Mouse (Mus musculus) hindbrain, embryonic 12.5 days (tissue): Measurements from ENCODE around the gene Ski. TPM values are rescaled to one million over a fixed set of nuclear protein-coding genes. Genes with fewer than 3 reads are reported as not detected.

Experiments used
- ATAC-seq: fragments of 200-750 bp; cut with Nextera tagmentation; 2 replicates; pipeline ENCODE4 v1.8.0; 2017; ENCODE audit warnings: moderate TSS enrichment; ENCODE audit not compliant: low FRiP score
- H3K27ac ChIP-seq: fragments of 300-500 bp; sonication (generic); 2 replicates; pipeline ENCODE4 v1.5.1; 2016; ENCODE audit warnings: mild to moderate bottlenecking
- H3K27me3 ChIP-seq: fragments of 300-500 bp; sonication (generic); 2 replicates; pipeline ENCODE4 v1.6.1; 2016; ENCODE audit warnings: mild to moderate bottlenecking
- H3K36me3 ChIP-seq: fragments of 300-500 bp; sonication (generic); 2 replicates; pipeline ENCODE4 v1.6.1; 2016; ENCODE audit warnings: mild to moderate bottlenecking
- H3K4me1 ChIP-seq: fragments of 300-500 bp; sonication (generic); 2 replicates; pipeline ENCODE4 v1.6.1; 2016
- H3K4me2 ChIP-seq: fragments of 300-500 bp; sonication (generic); replicated peaks from 2 replicates; pipeline ENCODE4 v1.6.1; 2016; ENCODE audit warnings: mild to moderate bottlenecking
- H3K4me3 ChIP-seq: fragments of 300-500 bp; sonication (generic); 2 replicates; pipeline ENCODE4 v1.5.1; 2016; ENCODE audit warnings: mild to moderate bottlenecking
- H3K9ac ChIP-seq: fragments of 300-500 bp; sonication (generic); 2 replicates; pipeline ENCODE4 v1.6.1; 2016; ENCODE audit warnings: mild to moderate bottlenecking, moderate library complexity
- H3K9me3 ChIP-seq: fragments of 300-500 bp; sonication (generic); replicated peaks from 2 replicates; pipeline ENCODE4 v1.6.1; 2016; ENCODE audit warnings: mild to moderate bottlenecking
- WGBS: fragments of 180-500 bp; shearing (Covaris S2); methylation state at CpG from one replicate; pipeline ENCODE4 v1.1.7; 2016; 5-methylcytosine and 5-hydroxymethylcytosine counted together
- polyA plus RNA-seq: library from polyadenylated mRNA; unstranded; fragments of >200 nt; fragmentation: Nextera tagmentation; extraction: Ambion mirVana; gene quantifications from 2 replicates; pipeline ENCODE4 v1.2.1, GENCODE M21; 2016

Ski gene
- polyA plus RNA-seq, 1 experiment from 2014 or later = 13.5 TPM

GRCm38 (mm10) chr4:155116607-155117006 lies 105.8 kb downstream of the Ski start:
- H3K4me1 ChIP-seq = peaks cover 24% of the 10 kb centered on the region

DNA sequence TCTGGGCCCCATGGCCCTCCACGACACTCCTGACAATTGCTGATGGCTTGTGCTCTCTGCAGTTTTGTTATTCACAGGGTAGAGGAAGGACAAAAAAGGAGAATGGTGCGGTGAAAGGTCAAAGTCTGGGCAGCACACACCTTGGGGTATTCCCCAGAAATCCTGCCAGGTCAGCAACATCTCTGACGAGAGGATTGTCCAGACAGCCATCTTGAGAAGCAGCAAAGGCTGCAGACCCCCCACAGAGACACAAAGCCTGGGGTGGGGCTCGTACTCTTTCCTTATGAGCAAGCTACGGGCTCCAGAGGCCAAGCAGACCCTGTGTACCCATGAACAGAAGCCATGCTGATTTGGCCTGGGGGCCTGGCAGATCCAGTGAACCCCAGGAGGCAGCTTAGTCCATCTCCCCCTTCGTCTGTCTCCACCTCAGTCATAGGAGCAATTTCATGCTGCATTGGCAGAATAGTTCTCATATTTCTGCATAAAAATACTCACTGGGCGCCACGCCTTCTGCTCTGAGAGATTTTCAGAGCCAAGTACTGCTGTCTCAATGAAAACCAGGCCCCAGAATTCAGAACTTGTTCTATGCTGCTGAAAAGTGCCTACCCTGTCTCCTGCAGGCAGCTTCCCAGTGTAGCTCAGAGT lies 108.5 kb downstream of the Ski start:
- no peak overlapping the region for H3K4me3 ChIP-seq
- H3K4me1 ChIP-seq = peaks cover 16% of the 10 kb centered on the region
- no peak overlapping the region for H3K9ac ChIP-seq
- 54% methylated on average over 8 of the region's 8 CpGs for WGBS
- no peaks in the 10 kb centered on the region for H3K36me3 ChIP-seq
- no peak overlapping the region for H3K4me2 ChIP-seq
- no peaks in the 10 kb centered on the region for H3K9me3 ChIP-seq
- no peak for ATAC-seq
- H3K27ac ChIP-seq = no peak overlapping the region
- no peaks in the 10 kb centered on the region for H3K27me3 ChIP-seq

More at GRCm38 (mm10) chr4:155116607-155117006, 105.8 kb downstream of the Ski start:
- WGBS = 83% methylated on average over 4 of the region's 4 CpGs
- no peak overlapping the region for H3K4me2 ChIP-seq
- H3K36me3 ChIP-seq = no peaks in the 10 kb centered on the region
- H3K4me3 ChIP-seq = no peak overlapping the region
- H3K9me3 ChIP-seq = no peaks in the 10 kb centered on the region
- no peak overlapping the region for H3K9ac ChIP-seq
- no peaks in the 10 kb centered on the region for H3K27me3 ChIP-seq
- no peak overlapping the region for H3K27ac ChIP-seq
- no peak for ATAC-seq

- no peak overlapping the region for H3K9ac ChIP-seq
- no peaks in the 10 kb centered on the region for H3K36me3 ChIP-seq
- WGBS = 88% methylated on average over 5 of the region's 5 CpGs
- no peak overlapping the region for H3K27ac ChIP-seq
- H3K4me1 ChIP-seq = peaks cover 6% of the 10 kb centered on the region
- H3K4me2 ChIP-seq = no peak overlapping the region
- H3K27me3 ChIP-seq = no peaks in the 10 kb centered on the region
- no peak overlapping the region for H3K4me3 ChIP-seq
- no peak for ATAC-seq
- no peaks in the 10 kb centered on the region for H3K9me3 ChIP-seq
Observed at GRCm38 (mm10) chr4:155109471-155109870, 112.9 kb downstream of the Ski start.

DNA sequence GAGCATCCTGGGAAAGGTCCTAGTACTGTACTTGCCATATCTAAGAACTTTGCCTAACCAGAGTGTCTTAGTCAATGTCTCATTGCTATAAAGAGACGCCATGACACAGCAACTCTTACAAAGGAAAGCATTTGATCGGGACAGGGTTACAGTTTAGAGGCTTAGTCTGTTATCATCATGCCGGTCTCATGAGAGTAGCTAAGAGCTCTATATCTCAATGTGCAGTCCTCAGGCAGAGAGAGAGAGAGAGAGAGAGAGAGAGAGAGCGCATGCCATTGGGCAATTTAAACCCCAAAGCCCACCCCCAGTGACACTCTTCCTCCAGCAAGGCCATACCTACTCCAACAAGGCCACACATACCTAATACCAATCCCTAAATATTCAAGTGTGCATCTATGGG lies 114.5 kb downstream of the Ski start:
- no peak overlapping the region for H3K27ac ChIP-seq
- no peak for ATAC-seq
- H3K9me3 ChIP-seq = no peaks in the 10 kb centered on the region
- H3K27me3 ChIP-seq = no peaks in the 10 kb centered on the region
- H3K4me1 ChIP-seq = no peaks in the 10 kb centered on the region
- H3K36me3 ChIP-seq = no peaks in the 10 kb centered on the region
- no peak overlapping the region for H3K4me2 ChIP-seq
- no peak overlapping the region for H3K4me3 ChIP-seq
- no peak overlapping the region for H3K9ac ChIP-seq
- 94% methylated on average over 4 of the region's 4 CpGs for WGBS

Other genes with a start within 250 kb of the Ski start
- 5.0 and 5.5 TPM in 2 replicates for gene Plch2, start 165.8 kb downstream of the Ski start, polyA plus RNA-seq
- 18.0 and 18.4 TPM in 2 replicates for gene Pex10, start 155.6 kb downstream of the Ski start, polyA plus RNA-seq
- 130 and 137 TPM in 2 replicates for gene Rer1, start 136.2 kb downstream of the Ski start, polyA plus RNA-seq
- 7.7 and 8.0 TPM in 2 replicates for gene Morn1, start 136.0 kb downstream of the Ski start, polyA plus RNA-seq
- 90.8 and 98.6 TPM in 2 replicates for gene Faap20, start 27.2 kb upstream of the Ski start, polyA plus RNA-seq
- gene Prkcz, start 138.8 kb upstream of the Ski start, polyA plus RNA-seq = 33.7 and 33.9 TPM in 2 replicates
- gene Gabrd, start 175.5 kb upstream of the Ski start, polyA plus RNA-seq = not detected in 2 replicates
- 5.6 and 6.3 TPM in 2 replicates for gene Cfap74, start 186.6 kb upstream of the Ski start, polyA plus RNA-seq
- not detected in 2 replicates for gene Tmem52, start 246.5 kb upstream of the Ski start, polyA plus RNA-seq